Mouse (Mus musculus) mouse trophoblast stem cell (cell line): ENCODE measurements around the gene Itsn1.

ENCODE experiments used
- in situ Hi-C, 2 experiments: fragments of 300-500 bp; cut with MseI, MboI; formaldehyde crosslinking; loops; 2 replicates in 1 of 2; 3 replicates in 1 of 2; pipeline ENCODE4 v1.15.1; 2025

Gene Itsn1

GRCm38 (mm10) chr16:91903801-91904506 lies 174.9 kb downstream of the Itsn1 start:
- in situ Hi-C loops, result no loop called here

DNA sequence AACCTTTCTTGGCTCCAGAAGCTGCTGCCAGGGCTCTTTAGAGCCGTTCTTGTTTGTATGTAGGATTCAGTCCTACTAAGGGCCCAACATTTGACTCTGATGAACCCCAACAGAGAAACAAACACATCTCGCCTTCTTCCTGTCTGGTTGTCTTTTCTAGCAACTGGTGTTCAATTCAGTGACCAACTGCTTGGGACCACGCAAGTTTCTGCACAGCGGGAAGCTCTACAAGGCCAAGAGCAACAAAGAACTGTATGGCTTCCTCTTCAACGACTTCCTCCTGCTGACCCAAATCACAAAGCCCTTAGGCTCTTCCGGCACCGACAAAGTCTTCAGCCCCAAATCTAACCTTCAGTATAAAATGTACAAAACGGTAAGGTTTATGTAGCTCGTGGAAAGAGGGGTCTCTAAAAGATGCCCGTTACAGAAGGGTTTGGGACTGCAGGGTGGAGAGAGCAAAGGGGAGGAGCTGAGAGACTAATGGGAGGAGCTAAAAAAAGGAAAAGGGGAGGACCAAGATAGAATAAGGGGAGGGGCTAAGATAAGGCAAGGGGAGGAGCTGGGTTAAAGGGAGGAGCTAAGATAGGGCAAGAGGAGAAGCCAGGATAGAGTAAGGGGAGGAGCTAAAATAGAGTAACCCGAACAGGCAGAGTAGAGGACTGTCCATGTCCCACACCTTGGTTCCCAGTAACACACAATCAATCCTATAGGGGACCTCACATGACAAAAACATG lies 176.2 kb downstream of the Itsn1 start:
- in situ Hi-C loops, result no loop called here

DNA sequence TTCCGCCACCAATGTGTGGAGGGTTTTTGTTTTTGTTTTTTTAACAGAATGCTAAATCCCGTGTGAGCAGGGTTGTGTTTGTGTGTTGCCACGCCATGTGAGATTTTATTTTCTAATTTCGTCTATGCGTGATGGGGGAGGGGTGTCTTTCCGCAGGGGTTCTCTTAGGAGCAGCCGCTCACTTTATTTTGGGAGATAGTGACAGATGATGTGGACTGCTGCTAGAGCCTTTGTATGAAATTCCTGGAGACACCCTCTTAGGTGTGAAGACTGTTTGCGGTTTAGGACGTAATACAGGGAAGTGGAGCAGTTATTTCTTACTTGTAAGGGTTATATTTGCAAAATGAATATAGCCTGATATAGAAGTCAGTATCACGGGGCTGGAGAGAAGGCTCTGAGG lies 176.9 kb downstream of the Itsn1 start:
- in situ Hi-C loops, result no loop called here

DNA sequence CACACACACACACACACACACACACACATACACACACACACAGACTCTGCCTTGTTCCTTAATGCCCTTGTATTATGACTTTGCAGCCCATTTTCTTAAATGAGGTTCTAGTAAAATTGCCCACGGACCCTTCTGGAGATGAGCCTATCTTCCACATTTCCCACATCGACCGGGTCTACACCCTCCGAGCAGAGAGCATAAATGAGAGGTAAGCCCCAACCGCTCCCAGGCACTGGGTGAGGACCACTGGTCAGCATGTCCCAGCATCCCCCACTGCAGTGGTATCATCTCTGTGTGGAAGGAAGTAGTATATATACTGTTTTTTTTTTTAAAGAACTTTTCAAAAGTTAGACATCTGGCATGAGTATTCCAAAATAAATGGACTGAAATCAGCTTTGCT lies 177.6 kb downstream of the Itsn1 start:
- in situ Hi-C loops, result no loop called here

- in situ Hi-C loops, result no loop called here
Measured at GRCm38 (mm10) chr16:91907158-91907557, 178.1 kb downstream of the Itsn1 start.

DNA sequence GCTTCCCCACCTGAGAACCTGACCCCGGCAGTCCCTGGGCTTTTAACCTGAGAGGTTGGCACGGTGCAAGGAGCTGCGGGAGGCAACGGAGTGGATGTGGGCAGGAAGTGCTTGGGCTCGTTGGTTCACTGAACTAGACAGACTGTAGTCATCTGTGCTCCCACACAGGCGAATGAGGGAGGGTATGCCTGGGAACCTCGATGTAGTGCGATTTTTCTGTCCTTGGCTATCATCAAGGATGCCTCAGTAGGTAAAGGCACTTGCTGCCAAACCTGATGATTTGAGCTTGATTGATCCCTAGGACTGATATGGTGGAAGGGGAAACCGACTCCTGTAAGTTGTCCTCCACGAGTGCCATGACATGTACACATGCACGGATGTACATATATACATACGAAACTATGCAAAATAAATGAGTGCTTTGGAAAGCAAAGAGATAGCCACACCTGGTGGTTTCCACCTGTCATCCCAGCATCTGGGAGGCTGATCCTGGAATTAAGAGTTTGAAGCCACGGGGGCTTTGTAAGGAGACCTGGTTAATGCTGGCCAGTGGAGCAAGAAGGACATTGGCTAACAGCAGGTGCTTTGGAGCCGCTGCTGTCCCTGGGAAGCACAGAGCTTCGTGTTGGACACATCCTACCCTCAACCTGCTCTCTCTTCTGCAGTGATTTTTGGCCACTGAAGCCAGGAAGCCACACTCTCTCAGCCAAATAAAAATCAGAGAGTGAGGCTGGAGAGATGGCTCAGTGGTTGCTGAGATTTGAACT lies 180.7 kb downstream of the Itsn1 start:
- in situ Hi-C loops, result loop anchor here (5.0 to 10.0 kb wide), 2 partner anchors 185 to 187 kb away; partner anchors contain the start of genes Cryzl1 (in 1 of the 2) and Itsn1 (in 1 of the 2)

GRCm38 (mm10) chr16:91917631-91918096 lies 188.6 kb downstream of the Itsn1 start:
- in situ Hi-C loops, result loop anchor here in 1 of 2 experiments (10.0 kb wide), 1 partner anchor 193 kb away; the partner anchor contains the start of genes Cryzl1 and Itsn1

GRCm38 (mm10) chr16:91918461-91918860 lies 189.4 kb downstream of the Itsn1 start:
- in situ Hi-C loops, result loop anchor here in 1 of 2 experiments (10.0 kb wide), 1 partner anchor 194 kb away; the partner anchor contains the start of genes Cryzl1 and Itsn1

DNA sequence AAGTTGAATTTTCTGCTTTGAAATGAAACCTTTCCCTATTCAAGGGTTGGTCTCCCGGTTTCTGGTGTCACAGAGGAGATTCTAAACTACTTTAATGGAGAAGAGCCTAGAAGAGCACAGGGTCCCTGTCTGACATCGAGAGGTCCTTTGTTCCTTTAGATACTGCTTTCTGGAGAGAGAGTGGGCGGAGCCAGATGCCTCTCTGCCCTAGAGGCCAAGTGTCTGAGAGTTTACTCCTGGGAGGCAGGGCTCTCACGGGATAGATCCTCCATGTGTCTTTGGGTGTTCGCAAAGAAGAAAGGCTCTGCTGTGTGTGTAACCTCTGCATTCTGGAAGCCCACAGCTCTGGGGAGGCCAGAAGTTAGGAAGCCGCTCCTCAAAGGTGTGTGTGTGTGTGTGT lies 190.0 kb downstream of the Itsn1 start:
- in situ Hi-C loops, result loop anchor here in 1 of 2 experiments (10.0 kb wide), 1 partner anchor 194 kb away; the partner anchor contains the start of genes Cryzl1 and Itsn1

DNA sequence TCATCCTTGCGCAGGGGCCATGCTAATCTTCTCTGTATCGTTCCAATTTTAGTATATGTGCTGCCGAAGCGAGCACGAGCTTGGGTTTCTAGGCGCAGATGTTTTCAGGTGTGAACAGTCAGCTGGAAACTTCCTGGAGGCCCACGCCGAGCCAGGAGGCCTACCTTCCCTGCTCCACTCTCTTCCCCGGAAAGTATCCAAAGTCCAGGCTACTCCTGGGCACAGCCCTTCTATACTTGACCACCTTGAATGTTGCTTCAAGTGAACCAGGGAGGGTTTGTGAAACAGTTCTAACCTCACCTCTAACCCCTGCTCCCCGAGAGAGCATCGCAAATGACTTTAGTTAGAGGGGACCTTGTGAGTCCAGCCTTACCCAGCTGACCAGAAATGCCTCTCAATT lies 192.3 kb downstream of the Itsn1 start:
- in situ Hi-C loops, result no loop called here

DNA sequence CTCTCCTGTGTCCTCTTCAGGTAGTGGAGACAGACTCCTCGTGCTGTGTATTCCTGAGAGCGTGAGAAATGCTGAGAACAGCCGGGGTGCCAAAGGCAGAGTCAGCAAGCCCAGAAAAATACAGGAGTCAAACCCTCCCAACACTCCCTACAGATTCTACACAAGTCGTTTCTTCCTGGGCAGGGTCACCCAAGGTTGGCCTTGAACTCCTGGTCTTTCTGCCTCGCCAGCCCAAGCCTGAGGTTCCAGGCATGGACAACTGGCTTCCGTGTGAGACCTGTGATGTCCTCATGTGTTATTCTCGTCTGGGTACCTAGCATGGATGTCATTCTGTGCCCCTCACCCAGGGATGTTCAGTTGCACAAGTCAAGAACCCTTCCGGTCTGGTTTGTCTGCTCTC lies 193.9 kb downstream of the Itsn1 start:
- in situ Hi-C loops, result no loop called here

DNA sequence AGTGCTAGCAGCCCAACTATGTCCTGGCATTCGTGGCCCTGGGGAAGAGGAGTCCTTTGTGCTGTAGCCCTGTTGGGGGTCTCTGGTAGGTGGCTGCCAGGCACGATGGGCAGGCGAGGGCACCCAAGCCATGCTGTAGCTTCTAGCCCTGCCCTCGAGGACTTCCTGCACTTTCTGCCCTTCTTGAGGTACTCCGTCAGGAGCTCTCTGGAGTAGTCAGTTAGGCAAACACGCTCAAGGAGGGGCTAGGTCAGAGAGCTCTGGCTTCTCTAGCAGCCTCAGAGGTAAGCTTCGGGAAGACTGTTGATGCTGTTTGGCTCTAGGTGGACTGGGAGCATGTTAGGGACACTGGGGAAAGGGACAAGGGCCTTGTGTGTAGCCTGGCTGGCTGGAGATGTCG lies 195.3 kb downstream of the Itsn1 start:
- in situ Hi-C loops, result no loop called here

GRCm38 (mm10) chr16:91927911-91928630 lies 199.0 kb downstream of the Itsn1 start:
- in situ Hi-C loops, result no loop called here

DNA sequence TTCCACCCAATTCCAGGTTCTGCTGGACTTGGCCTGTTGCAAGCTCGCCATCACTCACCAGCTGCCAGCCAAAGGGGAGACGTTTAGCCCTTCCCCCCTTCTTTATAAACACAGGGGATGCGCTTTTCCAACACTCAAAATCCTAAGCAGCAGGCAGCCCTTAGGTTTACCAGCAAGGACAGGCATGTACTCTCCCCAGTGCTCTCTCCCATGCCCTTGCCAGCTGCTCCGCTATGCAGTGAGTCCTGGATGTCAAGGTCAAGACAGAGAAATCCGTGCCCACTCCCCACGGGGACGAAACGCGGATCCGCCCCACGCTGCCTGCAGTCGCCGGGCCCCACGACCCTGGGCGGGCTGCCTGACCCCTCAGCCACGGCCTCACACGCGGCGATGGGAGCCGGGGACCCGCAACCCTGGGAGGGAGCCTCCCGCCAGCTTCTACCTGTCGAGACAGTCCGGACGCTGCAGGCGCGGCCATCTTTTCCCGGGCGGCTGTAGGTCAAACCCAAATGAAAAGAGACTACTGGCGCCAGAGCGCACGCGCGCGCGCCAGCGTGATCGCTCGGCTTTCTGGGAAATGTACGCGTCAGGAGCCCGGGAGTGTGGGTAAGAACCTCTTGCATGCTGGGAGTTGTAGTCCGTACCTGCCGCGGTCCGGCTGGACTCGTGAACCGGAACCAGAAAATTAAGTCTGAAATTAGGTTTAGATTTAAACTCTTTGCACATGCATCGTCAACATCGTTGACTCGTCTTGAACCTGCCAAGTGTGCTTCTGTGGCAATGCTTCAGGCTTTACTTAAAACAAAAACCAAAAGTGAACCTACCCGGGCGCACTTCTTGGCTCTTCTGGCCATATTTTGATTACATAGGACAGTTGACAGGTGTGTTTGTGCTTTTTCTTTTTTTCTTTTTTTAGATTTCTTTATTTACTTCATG lies 202.3 kb downstream of the Itsn1 start:
- in situ Hi-C loops, result loop anchor here (10.0 kb wide), 1 partner anchor 363 kb away; the partner anchor contains the start of gene Kcne2 (in 2 of the 2)

DNA sequence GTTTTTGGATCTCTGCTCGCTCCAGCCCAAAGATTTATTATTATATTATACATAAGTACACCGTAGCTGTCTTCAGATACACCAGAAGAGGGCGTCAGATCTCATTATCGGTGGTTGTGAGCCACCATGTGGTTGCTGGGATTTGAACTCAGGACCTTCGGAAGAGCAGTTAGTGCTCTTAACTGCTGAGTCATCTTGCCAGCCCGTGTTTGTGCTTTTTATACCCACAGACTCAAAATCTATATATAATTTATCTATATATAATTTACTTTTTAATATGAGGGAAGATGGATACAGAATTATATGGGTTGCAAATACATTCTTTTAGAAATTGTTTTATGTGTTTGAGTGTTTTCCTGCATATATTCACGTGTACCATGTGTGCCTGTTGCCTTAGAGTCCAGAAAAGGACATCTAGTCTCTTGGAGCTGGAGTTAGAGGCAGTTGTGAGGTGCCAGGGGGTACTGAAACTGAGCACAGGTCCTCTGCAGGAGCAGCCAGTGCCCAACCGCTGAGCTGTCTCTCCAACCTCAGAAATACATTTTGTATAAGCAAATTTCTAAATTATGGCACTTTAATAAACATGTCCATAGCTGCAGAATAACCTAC lies 203.1 kb downstream of the Itsn1 start:
- in situ Hi-C loops, result loop anchor here (10.0 kb wide), 1 partner anchor 363 kb away; the partner anchor contains the start of gene Kcne2 (in 2 of the 2)

- in situ Hi-C loops, result loop anchor here (10.0 kb wide), 1 partner anchor 362 kb away; the partner anchor contains the start of gene Kcne2 (in 2 of the 2)
Measured at GRCm38 (mm10) chr16:91932843-91933518, 203.9 kb downstream of the Itsn1 start.

- in situ Hi-C loops, result loop anchor here (5.0 to 10.0 kb wide), 2 partner anchors 122 to 360 kb away; partner anchors contain the start of genes Kcne2 (in 2 of the 2), Gm49711 (in 1 of the 2), Mrps6 (in 1 of the 2) and Slc5a3 (in 1 of the 2)
Measured at GRCm38 (mm10) chr16:91935108-91935507, 206.0 kb downstream of the Itsn1 start.

DNA sequence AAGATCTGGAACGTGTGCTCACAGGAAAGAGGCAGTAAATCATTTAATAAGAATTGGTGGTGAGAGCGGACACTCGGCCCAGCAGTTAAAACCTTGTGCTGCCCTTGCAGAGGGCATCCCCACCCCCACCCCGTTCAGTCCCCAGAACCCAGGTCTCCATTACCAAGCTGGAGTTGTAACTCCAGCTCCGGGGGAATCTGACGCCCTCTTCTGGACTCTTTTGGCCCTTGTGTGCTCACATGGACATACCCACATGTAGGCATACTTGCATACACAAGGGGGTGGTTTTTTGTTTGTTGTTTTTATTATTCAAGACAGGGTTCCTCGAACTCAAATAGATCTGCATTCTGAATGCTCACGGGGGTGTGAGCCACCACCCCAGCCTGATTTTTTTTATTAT lies 206.6 kb downstream of the Itsn1 start:
- in situ Hi-C loops, result loop anchor here (5.0 to 10.0 kb wide), 2 partner anchors 122 to 359 kb away; partner anchors contain the start of genes Kcne2 (in 2 of the 2), Gm49711 (in 1 of the 2), Mrps6 (in 1 of the 2) and Slc5a3 (in 1 of the 2)
